Mouse (Mus musculus): Measurements from ENCODE around the gene 2410137M14Rik.
"Not testable (repeated sequence)": the region's sequence is repeated elsewhere in the genome, so short reads cannot be mapped to it uniquely, and the experiment has no call there.

2410137M14Rik gene

GRCm38 (mm10) chr17:36981221-36981813, at the start of gene 2410137M14Rik:
TSS of gene 2410137M14Rik (minus strand) at chr17:36981237.
- DNase-seq (ENCODE audit: low spot score in 2 of 2): peak in 1 of 2 experiments; percentile 19

GRCm38 (mm10) chr17:37029162-37029561, 48.1 kb upstream of the 2410137M14Rik start:
- no peak for DNase-seq (ENCODE audit: low spot score in 2 of 2)

GRCm38 (mm10) chr17:37028683-37029120, 47.7 kb upstream of the 2410137M14Rik start:
- DNase-seq (ENCODE audit: low spot score in 2 of 2): peak; percentile 96 to 97

- DNase-seq (ENCODE audit: low spot score in 2 of 2): no peak
These were observed 47.2 kb upstream of the 2410137M14Rik start for GRCm38 (mm10) chr17:37028212-37028611.

GRCm38 (mm10) chr17:37027486-37027885, 46.4 kb upstream of the 2410137M14Rik start:
- DNase-seq (ENCODE audit: low spot score in 2 of 2): no peak

- DNase-seq (ENCODE audit: low spot score in 2 of 2): no peak
These were observed 45.4 kb upstream of the 2410137M14Rik start for GRCm38 (mm10) chr17:37026425-37026824.

- DNase-seq (ENCODE audit: low spot score in 2 of 2): no peak
These were observed 41.9 kb upstream of the 2410137M14Rik start, which contains the start of gene Mog for GRCm38 (mm10) chr17:37022628-37023576. TSS of gene Mog (minus strand) at chr17:37023398.

- DNase-seq (ENCODE audit: low spot score in 2 of 2): not testable (repeated sequence)
These were observed 38.2 kb upstream of the 2410137M14Rik start for GRCm38 (mm10) chr17:37019242-37019641.

GRCm38 (mm10) chr17:37018328-37018727, 37.3 kb upstream of the 2410137M14Rik start:
- DNase-seq (ENCODE audit: low spot score in 2 of 2): peak in 1 of 2 experiments; percentile 41

DNA sequence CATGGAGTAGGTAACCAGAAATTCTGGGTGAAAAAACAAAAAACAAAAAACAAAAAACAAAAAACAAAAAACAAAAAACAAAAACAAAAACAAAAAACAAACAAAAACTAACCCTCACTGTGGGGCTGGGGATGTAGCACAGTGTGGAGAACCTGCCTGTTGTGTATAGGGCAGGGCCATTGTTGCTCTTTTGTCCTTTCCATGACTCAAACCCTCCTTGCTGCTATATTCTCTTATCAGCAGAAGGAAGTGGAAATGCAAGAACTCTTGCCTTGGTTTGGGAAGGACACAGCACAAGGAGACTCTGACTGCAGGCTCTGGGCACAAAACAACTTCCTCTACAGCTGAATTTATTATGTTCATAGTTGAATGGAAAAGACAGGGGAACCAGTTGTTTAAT, 35.3 kb upstream of the 2410137M14Rik start:
- no peak for DNase-seq (ENCODE audit: low spot score in 2 of 2)

GRCm38 (mm10) chr17:37012141-37012540, 31.1 kb upstream of the 2410137M14Rik start:
- no peak for DNase-seq (ENCODE audit: low spot score in 2 of 2)

- no peak for DNase-seq (ENCODE audit: low spot score in 2 of 2)
These were observed 30.7 kb upstream of the 2410137M14Rik start for GRCm38 (mm10) chr17:37011719-37012118.

DNA sequence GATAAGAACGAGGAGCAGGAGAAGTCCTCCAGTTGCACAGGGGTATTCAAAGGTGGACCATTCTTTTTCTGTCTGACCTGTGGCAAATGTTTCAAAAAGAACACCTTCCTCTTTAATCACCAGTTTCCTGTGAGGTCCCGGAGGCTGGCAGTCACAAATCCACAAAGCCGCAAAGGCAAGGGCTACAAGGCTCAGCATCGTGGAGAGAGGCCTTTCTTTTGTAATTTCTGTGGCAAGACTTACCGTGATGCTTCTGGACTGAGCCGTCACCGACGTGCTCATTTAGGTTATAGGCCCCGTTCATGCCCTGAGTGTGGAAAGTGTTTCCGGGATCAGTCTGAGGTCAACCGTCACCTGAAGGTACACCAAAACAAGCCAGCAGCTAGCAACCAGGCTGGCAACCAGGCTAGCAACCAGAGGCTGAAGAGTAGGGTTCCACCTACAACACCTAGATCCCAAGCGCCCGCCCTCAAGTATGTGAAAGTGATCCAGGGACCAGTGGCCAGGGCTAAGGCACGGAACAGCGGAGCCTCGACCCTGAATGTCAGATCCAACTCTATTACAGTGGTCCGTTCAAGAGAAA, 28.5 kb upstream of the 2410137M14Rik start:
- DNase-seq (ENCODE audit: low spot score in 2 of 2): no peak

DNA sequence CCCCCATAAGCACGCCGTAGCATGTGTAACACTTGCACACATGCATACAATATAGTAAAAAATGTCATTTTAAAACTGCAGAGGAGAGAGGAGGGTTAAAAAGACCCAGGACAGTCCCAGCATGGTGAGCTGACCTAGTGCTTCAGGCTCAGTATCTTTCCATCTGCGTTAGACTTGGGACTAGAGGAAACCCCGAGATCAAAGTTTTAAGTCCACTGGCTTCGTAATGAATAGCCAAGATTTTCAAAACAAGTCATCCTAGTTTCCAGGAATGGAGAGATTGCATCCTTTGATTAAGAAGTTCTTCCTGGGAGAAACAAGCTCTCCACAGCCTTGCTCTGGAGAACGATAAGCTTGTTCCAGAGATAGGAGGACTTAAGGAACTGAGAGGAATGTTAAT, 27.1 kb upstream of the 2410137M14Rik start:
- no peak for DNase-seq (ENCODE audit: low spot score in 2 of 2)

GRCm38 (mm10) chr17:37003366-37003765, 22.3 kb upstream of the 2410137M14Rik start:
- no peak for DNase-seq (ENCODE audit: low spot score in 2 of 2)

DNA sequence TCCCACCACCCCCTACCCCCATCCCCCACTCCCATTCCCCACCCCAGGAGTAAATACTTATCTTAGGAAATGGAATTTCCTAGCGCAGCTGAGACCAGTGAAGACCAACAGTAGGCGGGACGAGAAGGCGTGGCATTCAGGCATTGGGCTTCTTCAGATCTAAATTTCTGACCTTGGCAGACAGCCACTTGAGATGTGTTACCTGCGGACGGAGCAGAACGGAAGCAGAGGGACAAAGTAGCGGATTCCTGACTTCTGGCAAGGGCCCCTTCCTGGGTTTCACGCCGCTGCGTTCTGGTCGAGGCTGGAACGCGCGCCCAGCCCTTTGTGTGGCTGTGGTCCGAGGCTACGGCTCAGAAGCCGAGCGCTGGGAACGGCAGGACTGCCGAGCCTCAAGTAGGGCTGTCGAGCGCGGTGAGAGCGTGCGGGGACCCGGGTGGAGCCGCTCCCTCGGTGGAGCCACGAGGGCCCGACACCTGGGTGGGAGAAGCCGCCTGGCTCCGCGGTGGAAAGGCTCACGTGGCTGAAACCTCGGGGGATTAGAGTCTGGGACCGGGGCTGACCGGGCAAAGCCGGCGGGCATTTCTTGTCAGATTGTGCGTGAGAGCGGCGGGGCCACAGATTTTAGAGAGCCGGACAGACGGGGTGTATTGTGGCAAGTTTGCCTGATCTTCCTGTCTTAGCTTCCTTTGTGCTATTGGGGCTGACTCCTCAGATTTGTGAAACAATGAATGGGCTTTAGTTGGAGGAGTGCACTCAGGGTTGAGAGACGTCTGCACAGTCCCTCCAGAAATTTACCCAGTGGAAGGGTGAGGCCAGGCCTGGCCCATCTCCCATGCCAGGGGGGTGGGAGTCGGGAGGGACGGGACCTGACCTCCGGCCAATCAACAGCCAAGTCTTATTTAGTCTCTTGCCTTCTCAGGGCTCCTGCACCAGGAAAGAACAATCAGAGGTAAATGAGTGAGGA, 21.6 kb upstream of the 2410137M14Rik start:
- DNase-seq (ENCODE audit: low spot score in 2 of 2): peak; percentile 73 to 84

DNA sequence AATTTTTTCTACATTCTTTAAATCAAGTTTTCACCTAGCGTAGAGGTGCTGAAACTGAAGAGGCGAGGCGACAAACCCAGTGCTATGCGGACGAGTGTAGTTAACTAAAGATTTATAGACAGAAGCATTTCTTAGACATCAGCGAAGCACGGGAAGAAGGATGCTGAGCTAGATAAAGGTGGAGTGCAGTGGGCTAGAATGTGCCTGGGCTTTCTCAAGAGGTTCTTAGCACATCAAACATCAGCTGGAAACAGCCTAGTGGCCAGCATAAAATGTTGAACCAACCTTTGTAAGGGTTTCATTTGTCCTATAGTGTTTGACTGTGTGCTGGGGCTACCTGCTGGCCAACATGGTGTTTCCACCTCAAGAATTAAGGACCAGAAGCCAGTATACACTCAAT, 19.8 kb upstream of the 2410137M14Rik start, which contains the start of gene Zfp57:
Zfp57 (plus strand) TSS at position 301 of the 400 bp plus-strand sequence.
- no peak for DNase-seq (ENCODE audit: low spot score in 2 of 2)

DNA sequence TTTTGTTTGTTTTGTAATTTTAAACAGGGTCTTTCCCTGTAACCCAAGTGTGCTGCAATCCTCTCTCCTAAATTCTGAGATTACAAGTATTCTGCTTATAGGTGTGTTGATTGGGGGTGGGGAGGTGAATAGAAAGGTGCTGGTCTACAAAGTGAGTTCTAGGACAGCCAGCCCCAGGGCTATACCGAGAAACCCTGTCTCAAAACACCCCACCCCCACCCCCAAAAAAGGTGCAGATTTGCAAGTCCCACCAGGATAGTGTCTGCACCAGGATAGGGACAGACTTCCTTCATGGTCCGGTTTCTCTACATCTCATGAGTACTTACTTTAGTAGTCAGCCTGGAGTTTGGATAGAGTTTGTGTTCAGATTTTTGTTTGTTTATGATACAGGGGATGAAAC, 17.4 kb upstream of the 2410137M14Rik start:
- no peak for DNase-seq (ENCODE audit: low spot score in 2 of 2)

- DNase-seq (ENCODE audit: low spot score in 2 of 2): peak; percentile 63 to 82
These were observed 16.1 kb upstream of the 2410137M14Rik start for GRCm38 (mm10) chr17:36997033-36997735.

DNA sequence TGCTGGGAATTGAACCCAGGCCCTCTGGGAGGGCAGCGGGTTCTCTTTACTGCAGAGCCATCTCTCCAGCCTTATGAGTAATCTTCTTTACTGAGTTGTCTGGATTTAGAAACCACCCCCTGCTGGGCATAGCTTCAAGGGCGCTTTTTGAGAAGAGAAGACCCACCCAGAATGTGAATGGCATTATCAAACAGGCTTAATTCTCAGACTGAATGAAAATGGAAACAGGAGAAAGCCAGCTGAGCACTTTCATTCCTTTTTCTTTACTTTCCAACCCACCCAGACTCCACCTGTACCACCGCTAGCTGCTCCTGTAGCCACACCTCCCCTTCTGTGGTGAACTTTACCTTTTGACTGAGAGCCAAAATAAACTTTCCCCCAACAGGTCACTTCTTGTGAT, 14.4 kb upstream of the 2410137M14Rik start:
- no peak for DNase-seq (ENCODE audit: low spot score in 2 of 2)
